Mouse (Mus musculus) ES-E14 (cell line): ENCODE data around the gene Prx. TPM values are rescaled to one million over a fixed set of nuclear protein-coding genes. Genes with fewer than 3 reads are reported as not detected.
A peak's percentile ranks its signal among the peaks of the same experiment; 100 is the strongest.

Experiments used
- DNase-seq: peaks from one replicate; pipeline ENCODE4 v3.0.0-alpha.2; 2013; ENCODE audit warnings: low read depth, low spot score
- H3K27ac ChIP-seq: 2 replicates; pipeline ENCODE4 v1.5.1; 2012; ENCODE audit warnings: low read depth, mild to moderate bottlenecking, low read length, moderate library complexity, mixed read lengths; ENCODE audit not compliant: poor library complexity, insufficient read depth, severe bottlenecking
- H3K36me3 ChIP-seq: 2 replicates; pipeline ENCODE4 v1.6.1; 2012; ENCODE audit warnings: mild to moderate bottlenecking, low read length, moderate library complexity, mixed read lengths; ENCODE audit not compliant: control insufficient read depth, poor library complexity, insufficient read depth, severe bottlenecking
- H3K4me1 ChIP-seq, 2 experiments: fragments of 150-350 bp in 1 of 2; sonication (generic) in 1 of 2; 2 replicates each; pipeline ENCODE4 v1.6.1; 2012; ENCODE audit warnings: low read length in 2 of 2, mild to moderate bottlenecking in 1 of 2, mixed read lengths in 1 of 2; ENCODE audit not compliant: control insufficient read depth in 2 of 2, insufficient read depth in 2 of 2, poor library complexity in 1 of 2
- H3K4me3 ChIP-seq, 2 experiments: fragments of 150-350 bp in 1 of 2; sonication (generic) in 1 of 2; 2 replicates each; pipeline ENCODE4 v1.5.1; 2012; ENCODE audit warnings: low read length in 2 of 2, low read depth in 1 of 2, mild to moderate bottlenecking in 1 of 2, mixed read lengths in 1 of 2; ENCODE audit not compliant: insufficient read depth in 1 of 2, poor library complexity in 1 of 2, severe bottlenecking in 1 of 2
- H3K9ac ChIP-seq: 2 replicates; pipeline ENCODE4 v1.6.1; 2012; ENCODE audit warnings: low read depth, mild to moderate bottlenecking, low read length, mixed read lengths; ENCODE audit not compliant: poor library complexity, insufficient read depth, severe bottlenecking
- H3K9me3 ChIP-seq: fragments of 150-350 bp; sonication (generic); 2 replicates; pipeline ENCODE4 v1.6.1; 2012; ENCODE audit warnings: low read depth, mild to moderate bottlenecking, low read length; ENCODE audit not compliant: control insufficient read depth, insufficient read depth
- CHD2 ChIP-seq: IDR thresholded peaks from 2 replicates; pipeline ENCODE4 v1.6.1; 2014; ENCODE audit warnings: mild to moderate bottlenecking, low read depth, low read length, inconsistent platforms
- HCFC1 ChIP-seq: IDR thresholded peaks from 2 replicates; pipeline ENCODE4 v1.6.1; 2012; ENCODE audit warnings: low read length, inconsistent platforms, borderline replicate concordance; ENCODE audit not compliant: insufficient read depth
- MAFK ChIP-seq: IDR thresholded peaks from 2 replicates; pipeline ENCODE4 v1.6.1; 2014; ENCODE audit warnings: mild to moderate bottlenecking, low read depth, low read length, inconsistent platforms; ENCODE audit not compliant: insufficient read depth
- ZC3H11A ChIP-seq: IDR thresholded peaks from 2 replicates; pipeline ENCODE4 v1.6.1; 2012; ENCODE audit warnings: low read depth, mild to moderate bottlenecking, inconsistent platforms, low read length, borderline replicate concordance
- ZNF384 ChIP-seq: IDR thresholded peaks from 2 replicates; pipeline ENCODE4 v1.6.1; 2012; ENCODE audit warnings: low read depth, low read length, inconsistent platforms
- in situ Hi-C, 2 experiments: fragments of 600-800 bp; cut with MboI; formaldehyde crosslinking; loops; one replicate each; pipeline ENCODE4 v1.15.1; 2025; ENCODE audit warnings: low sequenced_read_pairs in 2 of 2, inconsistent platforms in 1 of 2; ENCODE audit not compliant: unreplicated experiment in 2 of 2
- total RNA-seq: library from RNA; depleted of rRNA; stranded (reverse); fragments of 300-350 nt; gene quantifications from 2 replicates; pipeline ENCODE4 v1.2.3, GENCODE M21; 2012

Gene Prx
- total RNA-seq, 1 experiment, result 10.0 TPM

DNA sequence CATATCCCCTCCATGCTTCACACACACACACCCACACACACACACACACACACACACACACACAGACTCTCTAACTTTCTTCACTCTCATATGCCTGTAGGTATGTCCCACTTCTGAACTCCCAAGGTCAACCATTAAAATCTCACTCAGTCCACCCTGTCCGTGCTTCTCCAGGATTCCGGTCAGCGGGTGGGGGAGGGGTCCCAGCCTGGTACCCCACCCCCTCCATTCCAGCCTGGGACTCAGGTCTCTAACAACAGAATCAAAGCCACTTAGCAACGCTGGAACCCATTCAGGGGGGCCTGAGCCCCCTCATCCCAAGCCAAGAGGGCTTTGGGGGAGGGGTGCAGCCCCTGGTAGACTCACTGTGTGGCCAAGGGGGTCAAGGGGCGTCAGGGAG, 23.8 kb downstream of the Prx start, which contains the start of gene Hipk4:
Hipk4 (plus strand) TSS at position 301 of the 400 bp plus-strand sequence.
- no peaks in the 10 kb centered on the region; the same call in 1 of the 2 replicates for H3K36me3 ChIP-seq
- peak within 1 kb of the TSS; percentile 35; the same call in 1 of the 2 replicates for H3K27ac ChIP-seq
- H3K9ac ChIP-seq, result no peak within 1 kb of the TSS
- H3K4me1 ChIP-seq, result peaks cover 9 to 28% of the 10 kb centered on the region in 2 experiments; a peak in 3 of 4 replicates
- DNase-seq, result no peak
- in situ Hi-C loops, result no loop called here
- TF ChIP-seq ZNF384 (no peak), CHD2 (no peak), MAFK (no peak), ZC3H11A (no peak), HCFC1 (no peak)
- H3K9me3 ChIP-seq, result no peaks in the 10 kb centered on the region
- no peak within 1 kb of the TSS for H3K4me3 ChIP-seq

GRCm38 (mm10) chr7:27523805-27524204, 24.7 kb downstream of the Prx start:
- no peaks in the 10 kb centered on the region; the same call in 1 of the 2 replicates for H3K36me3 ChIP-seq
- no peak overlapping the region for H3K27ac ChIP-seq
- peaks cover 9 to 28% of the 10 kb centered on the region in 2 experiments; a peak in 3 of 4 replicates for H3K4me1 ChIP-seq
- no peak overlapping the region for H3K4me3 ChIP-seq
- H3K9ac ChIP-seq, result no peak overlapping the region
- H3K9me3 ChIP-seq, result no peaks in the 10 kb centered on the region
- DNase-seq, result no peak
- in situ Hi-C loops, result no loop called here
- TF ChIP-seq ZNF384 (no peak), MAFK (no peak), HCFC1 (no peak), ZC3H11A (no peak), CHD2 (no peak)

GRCm38 (mm10) chr7:27526039-27526827, 27.1 kb downstream of the Prx start:
- H3K4me3 ChIP-seq, result no peak overlapping the region
- no peak overlapping the region for H3K9ac ChIP-seq
- TF ChIP-seq ZNF384, result no peak
- TF ChIP-seq HCFC1, result no peak
- no peak for TF ChIP-seq CHD2
- TF ChIP-seq MAFK, result no peak
- no peak for TF ChIP-seq ZC3H11A
- DNase-seq, result peak; percentile 70
- peaks cover 3% of the 10 kb centered on the region; the same call in 1 of the 2 replicates for H3K36me3 ChIP-seq
- no peak overlapping the region for H3K27ac ChIP-seq
- no peaks in the 10 kb centered on the region for H3K9me3 ChIP-seq
- H3K4me1 ChIP-seq, result peaks cover 5 to 26% of the 10 kb centered on the region in 2 experiments; a peak in 3 of 4 replicates
- in situ Hi-C loops, result no loop called here

DNA sequence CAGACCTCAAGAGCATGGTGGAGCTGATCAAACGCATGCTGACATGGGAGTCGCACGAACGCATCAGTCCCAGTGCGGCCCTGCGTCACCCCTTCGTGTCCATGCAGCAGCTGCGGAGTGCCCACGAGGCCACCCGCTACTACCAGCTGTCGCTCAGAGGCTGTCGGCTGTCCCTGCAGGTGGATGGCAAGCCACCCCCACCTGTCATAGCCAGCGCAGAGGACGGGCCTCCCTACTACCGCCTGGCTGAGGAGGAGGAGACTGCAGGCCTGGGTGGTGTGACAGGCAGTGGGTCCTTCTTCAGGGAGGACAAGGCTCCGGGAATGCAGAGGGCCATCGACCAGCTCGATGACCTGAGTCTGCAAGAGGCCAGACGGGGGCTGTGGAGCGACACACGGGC, 29.9 kb downstream of the Prx start:
- DNase-seq, result no peak
- Histone ChIP-seq H3K4me1 (peaks cover 3 to 18% of the 10 kb centered on the region in 2 experiments; a peak in 2 of 4 replicates), H3K4me3 (peak overlapping the region in 1 of 2 experiments; percentile 54; a peak in 2 of 4 replicates), H3K9ac (peak overlapping the region; percentile 34; the same call in 1 of the 2 replicates), H3K36me3 (peaks cover 17% of the 10 kb centered on the region; the same call in 1 of the 2 replicates), H3K9me3 (no peaks in the 10 kb centered on the region), H3K27ac (no peak overlapping the region)
- TF ChIP-seq MAFK (no peak), CHD2 (no peak), ZNF384 (no peak), ZC3H11A (no peak), HCFC1 (no peak)
- in situ Hi-C loops, result no loop called here
